Comparison of ENCODE assay signal across 33 mouse cellular contexts in the genomic region with DNA sequence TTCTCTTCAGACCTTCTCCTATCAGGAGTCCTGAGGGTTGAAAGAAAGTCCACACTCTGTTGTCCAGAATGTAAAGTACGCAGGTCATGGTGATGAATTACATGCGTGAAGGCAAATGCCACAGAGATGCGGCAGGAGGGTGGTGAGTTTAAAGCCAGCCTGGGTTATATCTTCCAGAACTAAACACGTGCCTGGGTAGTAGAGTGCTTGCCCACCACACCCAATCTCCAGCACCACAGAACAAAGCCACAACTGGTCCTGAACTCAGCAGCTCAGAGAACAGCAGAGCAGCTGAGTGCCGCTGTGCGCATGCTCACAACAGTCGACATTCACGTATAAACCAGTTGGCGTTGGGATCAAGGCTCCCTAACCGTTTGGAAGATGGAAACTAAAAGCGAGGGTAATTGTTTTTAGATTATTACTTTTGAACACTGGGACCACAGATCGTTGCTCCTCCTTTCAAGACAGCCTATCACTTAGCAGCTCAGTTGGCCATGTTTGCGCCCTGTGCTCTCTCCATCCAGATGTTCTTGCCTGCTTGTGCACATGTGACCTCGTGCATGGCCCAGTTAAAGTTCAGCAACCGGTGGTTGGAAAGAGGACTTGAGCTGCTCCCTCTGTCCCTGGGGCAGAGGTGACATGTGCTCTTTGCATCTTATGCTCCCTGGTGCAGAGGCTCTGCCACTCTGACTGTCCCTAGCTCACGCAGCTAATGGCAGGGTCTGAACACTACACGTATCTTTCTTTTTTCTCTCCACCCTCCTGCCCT. TPM values are rescaled to one million over a fixed set of nuclear protein-coding genes. Genes with fewer than 3 reads are reported as not detected.
DNase-seq lines count a peak whose midpoint lies in the region; ATAC-seq and TF ChIP-seq lines count a peak whose summit lies in the region.
"Had no signal": no experiment of that assay in that cellular context is flagged by ENCODE, and none has a peak within 500 bp of the region (broad histone marks: within the 10 kb centered on the region; RNA-seq: fewer than 3 reads in every experiment).

No protein-coding gene starts in this region.

- dilution Hi-C loops in CH12.LX (cut with MboI; ENCODE audit: extremely low pct_ligation_motif_present, extremely low pct_unique_long_range_greater_than_20kb, low sequenced_read_pairs) = no loop called here

- no peak overlapping the region for H3K27ac ChIP-seq in heart, embryonic 11.5 days (ENCODE audit: low read depth, low read length)
- H3K27ac ChIP-seq in CH12.LX (ENCODE audit: insufficient read depth, low read depth) = no peak overlapping the region
- H3K27ac ChIP-seq in heart, postnatal 0 days (ENCODE audit: low read depth) = peak overlapping the region; percentile 54; the same call in 1 of the 2 replicates
- no peak overlapping the region for H3K27ac ChIP-seq in hindbrain, embryonic 16.5 days (ENCODE audit: low read depth, low read length)
- H3K27ac ChIP-seq: embryonic facial prominence, embryonic 13.5 days; forebrain, embryonic 10.5 days; hindbrain, postnatal 0 days; intestine, embryonic 15.5 days; limb, embryonic 13.5 days; liver, embryonic 13.5 days; midbrain, embryonic 13.5 days; neural tube, embryonic 13.5 days had no signal

- TF ChIP-seq EP300 in CH12.LX (IDR thresholded peaks at IDR 0.05; ENCODE audit: low read length) = no peak
- TF ChIP-seq EP300 in heart, postnatal 0 days (IDR thresholded peaks at IDR 0.05; ENCODE audit: low read depth) = no peak

- peaks cover 11% of the 10 kb centered on the region for H3K4me1 ChIP-seq in heart, embryonic 11.5 days (ENCODE audit: control insufficient read depth, insufficient read depth, low read length)
- H3K4me1 ChIP-seq in CH12.LX (ENCODE audit: control insufficient read depth in 1 of 2, insufficient read depth in 2 of 2) = peaks cover 23 to 61% of the 10 kb centered on the region in 2 experiments
- peaks cover 35% of the 10 kb centered on the region for H3K4me1 ChIP-seq in heart, postnatal 0 days (ENCODE audit: control insufficient read depth, insufficient read depth)
- no peaks in the 10 kb centered on the region for H3K4me1 ChIP-seq in hindbrain, embryonic 16.5 days (ENCODE audit: control insufficient read depth, insufficient read depth, low read depth, low read length)
- H3K4me1 ChIP-seq: intestine, embryonic 15.5 days; limb, embryonic 13.5 days; liver, embryonic 13.5 days had no signal

- no peak for TF ChIP-seq CTCF in CH12.LX (conservative IDR thresholded peaks at IDR 0.05 in 1 of 2, IDR thresholded peaks at IDR 0.05 in 1 of 2; ENCODE audit: low read depth in 2 of 2, low read length in 2 of 2)
- no peak for TF ChIP-seq CTCF in heart, postnatal 0 days (IDR thresholded peaks at IDR 0.05; ENCODE audit: low read depth)

- H3K36me3 ChIP-seq in heart, embryonic 11.5 days (ENCODE audit: control insufficient read depth, insufficient read depth, low read length) = no peaks in the 10 kb centered on the region
- no peaks in the 10 kb centered on the region for H3K36me3 ChIP-seq in CH12.LX (replicated peaks in 1 of 2; ENCODE audit: control insufficient read depth in 1 of 2, insufficient read depth in 1 of 2, low read length in 1 of 2)
- no peaks in the 10 kb centered on the region for H3K36me3 ChIP-seq in heart, postnatal 0 days (replicated peaks; ENCODE audit: control insufficient read depth, insufficient read depth, low read length)
- H3K36me3 ChIP-seq in hindbrain, embryonic 16.5 days (ENCODE audit: control insufficient read depth, insufficient read depth, low read length) = no peaks in the 10 kb centered on the region
- H3K36me3 ChIP-seq: embryonic facial prominence, embryonic 13.5 days; forebrain, embryonic 10.5 days; intestine, embryonic 15.5 days; limb, embryonic 13.5 days; liver, embryonic 13.5 days; midbrain, embryonic 13.5 days; neural tube, embryonic 13.5 days had no signal

- TF ChIP-seq POLR2A in CH12.LX (IDR thresholded peaks at IDR 0.05; ENCODE audit: low read depth, low read length) = no peak

- H3K79me2 ChIP-seq in CH12.LX (replicated peaks; ENCODE audit: control insufficient read depth, extremely low read depth, insufficient read depth, poor library complexity, severe bottlenecking) = no peaks in the 10 kb centered on the region

- no peaks in the 10 kb centered on the region for H3K27me3 ChIP-seq in heart, embryonic 11.5 days (ENCODE audit: control insufficient read depth, insufficient read depth, low read length)
- H3K27me3 ChIP-seq in CH12.LX (replicated peaks) = peaks cover 3% of the 10 kb centered on the region
- no peaks in the 10 kb centered on the region for H3K27me3 ChIP-seq in heart, postnatal 0 days (ENCODE audit: control insufficient read depth, insufficient read depth, low read length)
- H3K27me3 ChIP-seq in hindbrain, embryonic 16.5 days (replicated peaks; ENCODE audit: control insufficient read depth, insufficient read depth, low read length) = no peaks in the 10 kb centered on the region
- H3K27me3 ChIP-seq: embryonic facial prominence, embryonic 13.5 days; intestine, embryonic 15.5 days; limb, embryonic 13.5 days; liver, embryonic 13.5 days; midbrain, embryonic 13.5 days; neural tube, embryonic 13.5 days had no signal

- no peak for ATAC-seq in heart, embryonic 11.5 days (replicated peaks; ENCODE audit: insufficient number of reproducible peaks, low FRiP score, low TSS enrichment)
- ATAC-seq in heart, postnatal 0 days (ENCODE audit: insufficient read depth, low read depth) = no peak
- no peak for ATAC-seq in hindbrain, embryonic 16.5 days
- ATAC-seq: forebrain, embryonic 16.5 days; hindbrain, postnatal 0 days; intestine, embryonic 15.5 days; lung, postnatal 0 days; midbrain, embryonic 13.5 days had no signal

- in situ Hi-C loops in CH12.LX (cut with MboI; ENCODE audit: low pct_ligation_motif_present, low pct_unique_long_range_greater_than_20kb, low sequenced_read_pairs) = loop anchor here (5.0 kb wide), 1 partner anchor 34 kb away; no protein-coding TSS in a partner anchor

- H3K9me3 ChIP-seq in heart, embryonic 11.5 days (replicated peaks; ENCODE audit: control insufficient read depth, low read length) = no peaks in the 10 kb centered on the region
- peaks cover 4% of the 10 kb centered on the region for H3K9me3 ChIP-seq in CH12.LX (replicated peaks; ENCODE audit: low read length)
- H3K9me3 ChIP-seq in heart, postnatal 0 days (replicated peaks; ENCODE audit: control insufficient read depth, low read length) = no peaks in the 10 kb centered on the region
- no peaks in the 10 kb centered on the region for H3K9me3 ChIP-seq in hindbrain, embryonic 16.5 days (ENCODE audit: control insufficient read depth, low read length)
- H3K9me3 ChIP-seq: embryonic facial prominence, embryonic 13.5 days; forebrain, embryonic 10.5 days; intestine, embryonic 15.5 days; limb, embryonic 13.5 days; liver, embryonic 13.5 days; midbrain, embryonic 13.5 days; neural tube, embryonic 13.5 days had no signal

- no peak overlapping the region for H3K9ac ChIP-seq in heart, embryonic 11.5 days (ENCODE audit: low read depth, low read length)
- H3K9ac ChIP-seq in CH12.LX (ENCODE audit: insufficient read depth, low read depth) = no peak overlapping the region
- H3K9ac ChIP-seq in heart, postnatal 0 days (replicated peaks; ENCODE audit: low read depth, low read length) = no peak overlapping the region
- H3K9ac ChIP-seq in hindbrain, embryonic 16.5 days (ENCODE audit: low read depth, low read length) = no peak overlapping the region
- H3K9ac ChIP-seq: embryonic facial prominence, embryonic 13.5 days; intestine, embryonic 15.5 days; limb, embryonic 13.5 days; liver, embryonic 13.5 days; midbrain, embryonic 13.5 days; neural tube, embryonic 13.5 days had no signal

- peak; percentile 35 to 39 for DNase-seq in gastrocnemius, adult 8-10 months (ENCODE audit: low spot score in 2 of 2)
- DNase-seq in gastrocnemius, postnatal 4 days (ENCODE audit: low spot score in 2 of 2) = no peak
- peak; percentile 70 to 77 for DNase-seq in heart, adult 9 months (ENCODE audit: low spot score in 2 of 2)
- DNase-seq in CH12.LX (ENCODE audit: extremely low read depth) = no peak
- DNase-seq in heart, postnatal 0 days (ENCODE audit: low spot score) = no peak
- DNase-seq: adrenal gland, postnatal 25 days; cerebellum, adult 11-12 months; cerebellum, adult 9-11 months; kidney, adult 2 months; kidney, postnatal 4 days; liver, embryonic 13.5 days; lung, adult 18-20 months; lung, postnatal 4 days; right cerebral cortex, postnatal 4 days; thymus, postnatal 4 days had no signal

- 82% methylated on average over 17 of the region's 17 CpGs for WGBS in heart, embryonic 11.5 days (ENCODE audit: insufficient replicate concordance)
- 78% methylated on average over 17 of the region's 17 CpGs for WGBS in heart, postnatal 0 days
- WGBS in hindbrain, embryonic 16.5 days = 87% methylated on average over 17 of the region's 17 CpGs

- H3K4me2 ChIP-seq in heart, embryonic 11.5 days = no peak overlapping the region
- no peak overlapping the region for H3K4me2 ChIP-seq in CH12.LX (ENCODE audit: insufficient read depth, low read depth, poor library complexity, severe bottlenecking)
- no peak overlapping the region for H3K4me2 ChIP-seq in heart, postnatal 0 days (ENCODE audit: low read depth, low read length)
- H3K4me2 ChIP-seq in hindbrain, embryonic 16.5 days (ENCODE audit: low read length) = no peak overlapping the region
- H3K4me2 ChIP-seq: embryonic facial prominence, embryonic 13.5 days; intestine, embryonic 15.5 days; limb, embryonic 13.5 days; liver, embryonic 13.5 days; midbrain, embryonic 13.5 days; neural tube, embryonic 13.5 days had no signal

- no peak for TF ChIP-seq RAD21 in CH12.LX (IDR thresholded peaks at IDR 0.05; ENCODE audit: low read depth, low read length)

- no peak overlapping the region for H3K4me3 ChIP-seq in heart, embryonic 11.5 days (ENCODE audit: low read depth, low read length)
- H3K4me3 ChIP-seq in CH12.LX (replicated peaks in 1 of 3; ENCODE audit: low read depth in 2 of 3, low read length in 2 of 3, poor library complexity in 1 of 3) = no peak overlapping the region
- no peak overlapping the region for H3K4me3 ChIP-seq in heart, postnatal 0 days (ENCODE audit: low read depth, low read length)
- H3K4me3 ChIP-seq in hindbrain, embryonic 16.5 days (ENCODE audit: low read length) = no peak overlapping the region
- H3K4me3 ChIP-seq: embryonic facial prominence, embryonic 13.5 days; forebrain, embryonic 10.5 days; intestine, embryonic 15.5 days; limb, embryonic 13.5 days; liver, embryonic 13.5 days; midbrain, embryonic 13.5 days; neural tube, embryonic 13.5 days had no signal

RNA-seq across cellular contexts. Expression of a gene that starts 5.9 kb away (rescaled TPM):
- total RNA-seq in gastrocnemius, adult 8-10 months (2022) = 100 to 1,000 TPM; 524 to 740 (median 599) TPM
- total RNA-seq in gastrocnemius, postnatal 4 days (2021) = 100 to 1,000 TPM; 128 to 151 TPM
- polyA plus RNA-seq in heart, embryonic 11.5 days (2014; fragmentation: Nextera tagmentation; extraction: Ambion mirVana) = 225 and 236 TPM in 2 replicates
- total RNA-seq in CH12.LX (2012; rRNA removed) = 4.1 and 5.5 TPM in 2 replicates
- 5.3 and 6.2 TPM in 2 replicates for total RNA-seq in CH12.LX (2014; rRNA removed)
- polyA plus RNA-seq in CH12.LX (2012; ENCODE audit: insufficient read length, low read depth) = 2.7 and 3.0 TPM in 2 replicates
- 572 and 632 TPM in 2 replicates for total RNA-seq in heart, postnatal 0 days (2014; rRNA removed; ENCODE audit: low replicate concordance)
- 289 and 380 TPM in 2 replicates for polyA plus RNA-seq in heart, postnatal 0 days (2015; fragmentation: Nextera tagmentation; extraction: Ambion mirVana)
- polyA plus RNA-seq in hindbrain, embryonic 16.5 days (2015; fragmentation: Nextera tagmentation; extraction: Ambion mirVana) = 1.4 and 2.1 TPM in 2 replicates
- total RNA-seq: common myeloid progenitor, adult 5-6 weeks had no signal

RNA-seq across cellular contexts. Expression of a gene that starts 26.8 kb away (rescaled TPM):
- total RNA-seq in gastrocnemius, adult 8-10 months (2022) = 10 to 100 TPM in 1 of 4 experiments, 1 to 10 TPM in 3; 5.3 to 20.3 (median 7.7) TPM
- 1 to 10 TPM; 3.7 to 4.1 TPM for total RNA-seq in gastrocnemius, postnatal 4 days (2021)
- 20.1 and 24.3 TPM in 2 replicates for polyA plus RNA-seq in heart, embryonic 11.5 days (2014; fragmentation: Nextera tagmentation; extraction: Ambion mirVana)
- 5.4 and 11.5 TPM in 2 replicates for total RNA-seq in CH12.LX (2012; rRNA removed)
- 6.8 and 7.6 TPM in 2 replicates for total RNA-seq in CH12.LX (2014; rRNA removed)
- polyA plus RNA-seq in CH12.LX (2012; ENCODE audit: insufficient read length, low read depth) = 3.0 and 3.1 TPM in 2 replicates
- 8.6 and 12.2 TPM in 2 replicates for total RNA-seq in heart, postnatal 0 days (2014; rRNA removed; ENCODE audit: low replicate concordance)
- 5.0 and 5.7 TPM in 2 replicates for polyA plus RNA-seq in heart, postnatal 0 days (2015; fragmentation: Nextera tagmentation; extraction: Ambion mirVana)
- polyA plus RNA-seq in hindbrain, embryonic 16.5 days (2015; fragmentation: Nextera tagmentation; extraction: Ambion mirVana) = 23.4 and 23.7 TPM in 2 replicates

RNA-seq across cellular contexts. Expression of a gene that starts 45.9 kb away (rescaled TPM):
- total RNA-seq in gastrocnemius, adult 8-10 months (2022) = 1 to 10 TPM in 2 of 4 experiments, under 1 TPM in 1, not detected in 1; 0.99 to 1.2 (median 1.2) TPM
- total RNA-seq in gastrocnemius, postnatal 4 days (2021) = 1 to 10 TPM in 1 of 2 experiments, under 1 TPM in 1; 0.83 to 1.9 TPM
- 0.52 and 0.53 TPM in 2 replicates for polyA plus RNA-seq in heart, embryonic 11.5 days (2014; fragmentation: Nextera tagmentation; extraction: Ambion mirVana)
- total RNA-seq in CH12.LX (2012; rRNA removed) = 0.34 and 1.2 TPM in 2 replicates
- total RNA-seq in CH12.LX (2014; rRNA removed) = 0.24 and 0.50 TPM in 2 replicates
- 0.33 and 0.54 TPM in 2 replicates for polyA plus RNA-seq in CH12.LX (2012; ENCODE audit: insufficient read length, low read depth)
- 2.5 and 2.8 TPM in 2 replicates for total RNA-seq in heart, postnatal 0 days (2014; rRNA removed; ENCODE audit: low replicate concordance)
- 0.27 and 0.34 TPM in 2 replicates for polyA plus RNA-seq in heart, postnatal 0 days (2015; fragmentation: Nextera tagmentation; extraction: Ambion mirVana)
- 0.93 and 1.4 TPM in 2 replicates for polyA plus RNA-seq in hindbrain, embryonic 16.5 days (2015; fragmentation: Nextera tagmentation; extraction: Ambion mirVana)
- polyA plus RNA-seq: kidney, embryonic 16.5 days; liver, embryonic 13.5 days had no signal

RNA-seq across cellular contexts. Expression of a gene that starts 50.9 kb away (rescaled TPM):
- total RNA-seq in gastrocnemius, adult 8-10 months (2022) = not detected
- not detected for total RNA-seq in gastrocnemius, postnatal 4 days (2021)
- not detected in 2 replicates for polyA plus RNA-seq in heart, embryonic 11.5 days (2014; fragmentation: Nextera tagmentation; extraction: Ambion mirVana)
- not detected in 2 replicates for total RNA-seq in CH12.LX (2012; rRNA removed)
- not detected in 2 replicates for total RNA-seq in CH12.LX (2014; rRNA removed)
- polyA plus RNA-seq in CH12.LX (2012; ENCODE audit: insufficient read length, low read depth) = not detected in 2 replicates
- total RNA-seq in heart, postnatal 0 days (2014; rRNA removed; ENCODE audit: low replicate concordance) = not detected in 2 replicates
- polyA plus RNA-seq in heart, postnatal 0 days (2015; fragmentation: Nextera tagmentation; extraction: Ambion mirVana) = not detected in 2 replicates
- 5.6 and 6.0 TPM in 2 replicates for polyA plus RNA-seq in hindbrain, embryonic 16.5 days (2015; fragmentation: Nextera tagmentation; extraction: Ambion mirVana)
- total RNA-seq: adrenal gland, adult 18-20 months; adrenal gland, postnatal 25 days; common myeloid progenitor, adult 5-6 weeks; granulocyte monocyte progenitor cell, adult 5-6 weeks; megakaryocyte-erythroid progenitor cell, adult 5-6 weeks had no signal
- polyA plus RNA-seq: kidney, embryonic 16.5 days; liver, embryonic 13.5 days; stomach, embryonic 14.5 days; thymus, postnatal 0 days had no signal

Comparison
In these comparisons a context has a peak if more than half of its experiments do, and no peak if none do; other contexts are left out.
1. DNase-seq: peak in gastrocnemius, adult 8-10 months (2 of 2) and heart, adult 9 months (2 of 2); none in gastrocnemius, postnatal 4 days (0 of 2), CH12.LX (single experiment) and heart, postnatal 0 days (single experiment).
2. RNA of a gene that starts 5.9 kb away (total RNA-seq): 572 to 632 TPM in heart, postnatal 0 days, 524 to 740 TPM in gastrocnemius, adult 8-10 months and 128 to 151 TPM in gastrocnemius, postnatal 4 days; 4.1 to 6.2 TPM in CH12.LX; every median in the first group is over 10 times any median in the second.